Mouse (Mus musculus): ENCODE results near the gene Rpl27.

GRCm38 (mm10) chr11:101486126-101486525, 44.0 kb downstream of the Rpl27 start:
- TF ChIP-seq CHD2 (IDR thresholded peaks at IDR 0.05; ENCODE audit: low read depth, low read length) (no peak), ZC3H11A (IDR thresholded peaks at IDR 0.05; ENCODE audit: borderline replicate concordance, low read depth, low read length) (no peak), ZNF384 (IDR thresholded peaks at IDR 0.05; ENCODE audit: low read depth, low read length) (no peak), MAFK (IDR thresholded peaks at IDR 0.05; ENCODE audit: insufficient read depth, low read depth, low read length) (no peak)
